Mouse (Mus musculus) CD4-positive, CD25-positive, alpha-beta regulatory T cell, adult 2 months (primary cell): ENCODE measurements around the gene Scaf11.
A peak's percentile ranks its signal among the peaks of the same experiment; 100 is the strongest.
"Not testable (repeated sequence)": the region's sequence is repeated elsewhere in the genome, so short reads cannot be mapped to it uniquely, and the experiment has no call there.

Experiments used
- DNase-seq: peaks from one replicate; pipeline ENCODE4 v3.0.0-alpha.2; 2012; ENCODE audit warnings: low read depth, low spot score

The Scaf11 gene

GRCm38 (mm10) chr15:96460730-96461540, at the start of gene Scaf11:
Scaf11 (minus strand) TSS chr15:96460843.
- DNase-seq = peak; percentile 98

- DNase-seq = peak; percentile 81
Measured at GRCm38 (mm10) chr15:96507097-96507840, 46.6 kb upstream of the Scaf11 start.

GRCm38 (mm10) chr15:96497646-96498045, 37.0 kb upstream of the Scaf11 start:
- DNase-seq = peak; percentile 44

GRCm38 (mm10) chr15:96494279-96494678, 33.6 kb upstream of the Scaf11 start:
- no peak for DNase-seq

- DNase-seq = no peak
Measured at GRCm38 (mm10) chr15:96493573-96493972, 32.9 kb upstream of the Scaf11 start.

- DNase-seq = not testable (repeated sequence)
Measured at GRCm38 (mm10) chr15:96492919-96493318, 32.3 kb upstream of the Scaf11 start.

GRCm38 (mm10) chr15:96491861-96492641, 31.4 kb upstream of the Scaf11 start:
- no peak for DNase-seq

- no peak for DNase-seq
Measured at GRCm38 (mm10) chr15:96491421-96491820, 30.8 kb upstream of the Scaf11 start.

GRCm38 (mm10) chr15:96490123-96490522, 29.5 kb upstream of the Scaf11 start:
- no peak for DNase-seq

- DNase-seq = peak; percentile 42
Measured at GRCm38 (mm10) chr15:96488941-96489786, 28.5 kb upstream of the Scaf11 start.

GRCm38 (mm10) chr15:96487066-96487698, 26.5 kb upstream of the Scaf11 start:
- no peak for DNase-seq

- DNase-seq = no peak
Measured at GRCm38 (mm10) chr15:96480822-96481221, 20.2 kb upstream of the Scaf11 start.

- no peak for DNase-seq
Measured at GRCm38 (mm10) chr15:96478006-96478405, 17.4 kb upstream of the Scaf11 start.

- DNase-seq = peak; percentile 86
Measured at GRCm38 (mm10) chr15:96476359-96476758, 15.7 kb upstream of the Scaf11 start.

- DNase-seq = no peak
Measured at GRCm38 (mm10) chr15:96475571-96475972, 14.9 kb upstream of the Scaf11 start.

GRCm38 (mm10) chr15:96474325-96474955, 13.8 kb upstream of the Scaf11 start:
- DNase-seq = no peak

GRCm38 (mm10) chr15:96473920-96474319, 13.3 kb upstream of the Scaf11 start:
- DNase-seq = no peak

- DNase-seq = no peak
Measured at GRCm38 (mm10) chr15:96468316-96468715, 7.7 kb upstream of the Scaf11 start.

- DNase-seq = no peak
Measured at GRCm38 (mm10) chr15:96467844-96468243, 7.2 kb upstream of the Scaf11 start.

GRCm38 (mm10) chr15:96466362-96466903, 5.8 kb upstream of the Scaf11 start:
- no peak for DNase-seq
